Mouse (Mus musculus) heart, adult 2 months (tissue): ENCODE measurements around the gene H2afy.

Experiments
- CTCF ChIP-seq: fragments of 200-600 bp; IDR thresholded peaks from 2 replicates; pipeline ENCODE4 v1.8.1; 2022; ENCODE audit warnings: antibody characterized with exemption, mild to moderate bottlenecking, moderate library complexity
- EP300 ChIP-seq: fragments of 200-500 bp; IDR thresholded peaks from 2 replicates; pipeline ENCODE4 v1.6.1; 2011; ENCODE audit warnings: low read depth, low read length, control low read depth; ENCODE audit not compliant: insufficient read depth
- POLR2A ChIP-seq: fragments of 200-500 bp; IDR thresholded peaks from 2 replicates; pipeline ENCODE4 v1.6.1; 2011; ENCODE audit warnings: mild to moderate bottlenecking, low read depth, low read length, control low read depth; ENCODE audit not compliant: insufficient read depth

- TF ChIP-seq POLR2A (no peak), EP300 (no peak), CTCF (no peak)
Measured at GRCm38 (mm10) chr13:56143151-56143513, 7.0 kb upstream of the H2afy start.
